Mouse (Mus musculus) liver, adult 2 months (tissue): ENCODE data around the gene Sh3pxd2a.

Experiments
- CTCF ChIP-seq: fragments of 200-500 bp; IDR thresholded peaks from 2 replicates; pipeline ENCODE4 v1.5.1; 2011; ENCODE audit warnings: low read depth, low read length, control low read depth
- POLR2A ChIP-seq: fragments of 200-500 bp; IDR thresholded peaks from 2 replicates; pipeline ENCODE4 v1.6.1; 2011; ENCODE audit warnings: low read length, control low read depth; ENCODE audit not compliant: insufficient read depth; ENCODE audit errors: extremely low read depth

DNA sequence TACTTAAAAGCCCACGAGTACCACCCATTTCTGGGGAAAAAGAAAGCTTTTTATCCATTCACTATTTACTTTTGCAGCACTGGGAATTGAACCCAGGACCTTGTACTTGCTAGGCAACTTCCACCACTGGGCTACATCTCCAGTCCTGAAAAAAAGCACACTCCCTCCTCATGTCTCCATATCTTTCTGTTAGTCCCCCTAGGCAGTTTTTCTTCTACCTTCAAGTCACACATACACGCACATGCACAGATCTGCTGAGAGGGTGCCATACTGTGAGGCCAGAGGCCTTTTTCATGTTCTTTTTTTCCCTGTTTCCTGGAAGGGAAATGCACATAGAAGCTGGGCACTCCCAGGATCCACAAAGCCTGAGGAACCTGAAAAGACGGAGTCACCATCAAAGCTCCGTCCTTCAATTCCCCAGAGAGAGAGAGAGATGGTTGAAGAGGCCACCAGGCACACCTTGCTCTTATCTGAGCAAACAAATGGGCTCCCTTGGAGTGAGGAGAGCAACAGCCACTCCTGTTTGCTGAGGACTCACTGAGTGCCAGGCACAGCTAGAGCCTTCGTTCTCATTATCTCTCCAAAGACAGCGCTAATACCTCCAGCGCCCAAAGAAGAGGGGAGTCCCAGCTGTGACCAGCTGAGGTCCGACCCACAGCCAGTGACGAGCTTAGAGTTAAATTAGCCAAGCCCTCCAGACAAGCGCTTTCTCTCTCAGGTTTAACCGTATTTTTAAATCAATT, 32.8 kb downstream of the Sh3pxd2a start:
- no peak for TF ChIP-seq CTCF
- TF ChIP-seq POLR2A, result no peak
